Mouse (Mus musculus): ENCODE data around the gene Bmyc.
"Not testable (repeated sequence)": the region's sequence is repeated elsewhere in the genome, so short reads cannot be mapped to it uniquely, and the experiment has no call there.

The Bmyc gene

GRCm38 (mm10) chr2:25733199-25733930, 26.8 kb downstream of the Bmyc start:
- no peak for DNase-seq

- DNase-seq: not testable (repeated sequence)
Measured at GRCm38 (mm10) chr2:25736709-25737108, 30.2 kb downstream of the Bmyc start, which contains the start of gene Obp2b. Gene Obp2b (plus strand): TSS chr2:25737009.

GRCm38 (mm10) chr2:25741671-25742070, 35.1 kb downstream of the Bmyc start:
- no peak for DNase-seq

- DNase-seq: no peak
Measured at GRCm38 (mm10) chr2:25754201-25754600, 47.7 kb downstream of the Bmyc start.
